Mouse (Mus musculus) lung, embryonic 14.5 days (tissue): ENCODE measurements around the gene Snx9. TPM values are rescaled to one million over a fixed set of nuclear protein-coding genes. Genes with fewer than 3 reads are reported as not detected.

ENCODE experiments used
- ATAC-seq: fragments of 200-750 bp; cut with Nextera tagmentation; 2 replicates; pipeline ENCODE4 v1.8.0; 2017; ENCODE audit warnings: mild to moderate bottlenecking, moderate TSS enrichment, moderate library complexity; ENCODE audit not compliant: insufficient read depth
- DNase-seq: peaks from one replicate; pipeline ENCODE4 v3.0.0-alpha.2; 2015
- H3K27ac ChIP-seq: fragments of 300-500 bp; sonication (generic); 2 replicates; pipeline ENCODE4 v1.5.1; 2014; ENCODE audit warnings: low read depth, mild to moderate bottlenecking, moderate library complexity
- H3K27me3 ChIP-seq: fragments of 300-500 bp; sonication (generic); 2 replicates; pipeline ENCODE4 v1.6.1; 2014; ENCODE audit warnings: low read length, control low read depth; ENCODE audit not compliant: insufficient read depth
- H3K36me3 ChIP-seq: fragments of 300-500 bp; sonication (generic); 2 replicates; pipeline ENCODE4 v1.6.1; 2014; ENCODE audit warnings: control low read depth; ENCODE audit not compliant: insufficient read depth
- H3K4me1 ChIP-seq: fragments of 300-500 bp; sonication (generic); 2 replicates; pipeline ENCODE4 v1.6.1; 2014; ENCODE audit warnings: antibody characterized with exemption, control low read depth; ENCODE audit not compliant: insufficient read depth
- H3K4me2 ChIP-seq: fragments of 300-500 bp; sonication (generic); 2 replicates; pipeline ENCODE4 v1.6.1; 2014; ENCODE audit warnings: mild to moderate bottlenecking
- H3K4me3 ChIP-seq: fragments of 300-500 bp; sonication (generic); 2 replicates; pipeline ENCODE4 v1.5.1; 2014; ENCODE audit warnings: low read depth, low read length
- H3K9ac ChIP-seq: fragments of 300-500 bp; sonication (generic); 2 replicates; pipeline ENCODE4 v1.6.1; 2014
- H3K9me3 ChIP-seq: fragments of 300-500 bp; sonication (generic); 2 replicates; pipeline ENCODE4 v1.6.1; 2016; ENCODE audit warnings: low read depth, low read length, control low read depth
- CTCF ChIP-seq: IDR thresholded peaks from 2 replicates; pipeline ENCODE4 v1.5.1; 2016; ENCODE audit warnings: antibody characterized with exemption, low read depth
- WGBS: fragments of 180-500 bp; shearing (Covaris S2); extraction: QIAGEN DNeasy Blood & Tissue Kit; methylation state at CpG from one replicate; pipeline ENCODE4 v1.1.7; 2014; 5-methylcytosine and 5-hydroxymethylcytosine counted together
- polyA plus RNA-seq: library from polyadenylated mRNA; unstranded; fragments of >200 nt; fragmentation: Nextera tagmentation; extraction: Ambion mirVana; gene quantifications from 2 replicates; pipeline ENCODE4 v1.2.1, GENCODE M21; 2014

Gene Snx9
- polyA plus RNA-seq, 1 experiment from 2014 or later: 38.8 TPM

DNA sequence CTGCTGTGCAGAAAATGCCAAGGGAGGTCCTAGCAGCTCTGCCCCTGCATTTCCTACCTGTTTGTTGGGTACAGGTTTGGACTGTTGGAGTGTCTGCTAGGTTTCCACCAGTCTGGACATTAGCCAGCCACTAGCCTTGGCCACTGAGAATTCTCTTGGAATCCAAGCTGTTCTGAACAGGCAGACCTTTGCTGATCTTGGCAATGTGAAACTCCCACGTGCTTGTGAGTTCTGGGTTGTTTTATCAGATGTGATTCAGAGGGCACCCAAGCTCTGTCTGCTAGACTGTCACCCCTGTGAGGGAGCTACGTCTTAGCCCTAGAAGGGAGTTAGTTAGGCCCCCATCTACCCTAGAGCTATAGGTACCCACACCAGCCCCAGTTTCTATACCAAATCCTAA is 96.3 kb downstream of the Snx9 start:
- TF ChIP-seq CTCF: no peak
- DNase-seq: no peak
- 61% methylated on average over 2 of the region's 2 CpGs for WGBS

DNA sequence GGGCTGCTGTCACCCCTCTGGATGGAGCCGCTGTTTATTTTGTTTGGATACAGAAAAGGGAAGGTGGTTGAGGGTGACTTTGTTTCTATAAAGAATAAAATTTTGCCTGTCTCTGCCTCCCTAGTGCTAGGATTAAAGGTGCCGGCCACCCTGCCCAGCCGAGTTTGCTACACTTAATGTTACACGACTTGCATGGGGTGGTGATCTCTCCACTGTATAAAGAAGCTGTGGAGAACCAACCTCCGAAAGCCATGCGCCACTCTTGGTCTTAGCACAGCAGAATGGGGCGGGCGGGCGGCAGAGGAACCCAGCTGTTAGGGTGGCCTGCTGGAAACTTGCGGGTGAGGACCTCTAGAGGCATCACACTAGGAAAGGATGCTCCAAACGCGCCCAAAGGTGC is 98.7 kb downstream of the Snx9 start:
- Histone ChIP-seq H3K27me3 (0 out of 2 replicates have a peak, but pooled peaks cover 3% of the 10 kb centered on the region), H3K4me2 (no peak overlapping the region), H3K4me3 (no peak overlapping the region), H3K9ac (no peak overlapping the region), H3K36me3 (no peaks in the 10 kb centered on the region), H3K27ac (no peak overlapping the region), H3K4me1 (peaks cover 10% of the 10 kb centered on the region; the same call in 1 of the 2 replicates), H3K9me3 (no peaks in the 10 kb centered on the region)
- DNase-seq (no peak), ATAC-seq (no peak)
- no peak for TF ChIP-seq CTCF
- WGBS: 41% methylated on average over 12 of the region's 12 CpGs

More for the DNA sequence above, 96.3 kb downstream of the Snx9 start:
- no peak for ATAC-seq
- Histone ChIP-seq H3K4me3 (no peak overlapping the region), H3K27me3 (0 out of 2 replicates have a peak, but pooled peaks cover 3% of the 10 kb centered on the region), H3K9ac (no peak overlapping the region), H3K9me3 (no peaks in the 10 kb centered on the region), H3K4me1 (peaks cover 13% of the 10 kb centered on the region), H3K27ac (no peak overlapping the region), H3K36me3 (0 out of 2 replicates have a peak, but pooled peaks cover 1% of the 10 kb centered on the region), H3K4me2 (no peak overlapping the region)

DNA sequence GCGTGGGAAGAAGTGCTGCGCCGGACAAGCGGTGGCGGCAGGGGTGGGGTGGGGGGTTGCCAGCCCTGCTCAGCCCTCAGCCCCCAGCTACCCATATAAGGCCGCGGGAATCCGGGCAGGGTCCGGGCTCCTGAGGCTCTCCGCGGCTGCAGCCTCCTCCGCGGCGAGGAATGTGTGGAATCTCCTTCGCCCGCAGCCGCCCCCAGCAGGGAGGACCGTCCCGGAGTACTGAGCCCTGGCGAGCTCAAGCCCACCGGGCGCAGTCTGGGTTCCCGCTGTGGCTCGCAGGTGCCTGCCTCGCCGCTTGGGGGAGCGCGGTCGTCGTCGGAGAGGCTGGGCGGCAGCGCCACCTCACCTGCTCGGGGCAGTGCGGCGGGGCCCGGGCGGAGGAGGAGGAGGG is 99.7 kb downstream of the Snx9 start:
- peak overlapping the region; percentile 82 for H3K4me2 ChIP-seq
- H3K4me1 ChIP-seq: 0 out of 2 replicates have a peak, but pooled peaks cover 5% of the 10 kb centered on the region
- H3K9ac ChIP-seq: peak overlapping the region; percentile 49
- TF ChIP-seq CTCF: peak; percentile 70
- whole genome bisulfite sequencing: under 1% methylated on average over 31 of the region's 38 CpGs
- 0 out of 2 replicates have a peak, but pooled peaks cover 3% of the 10 kb centered on the region for H3K27me3 ChIP-seq
- ATAC-seq (peak; percentile 93), DNase-seq (peak; percentile 88)
- H3K36me3 ChIP-seq: no peaks in the 10 kb centered on the region
- no peaks in the 10 kb centered on the region for H3K9me3 ChIP-seq
- H3K27ac ChIP-seq: peak overlapping the region; percentile 12; the same call in 1 of the 2 replicates
- H3K4me3 ChIP-seq: peak overlapping the region; percentile 64

DNA sequence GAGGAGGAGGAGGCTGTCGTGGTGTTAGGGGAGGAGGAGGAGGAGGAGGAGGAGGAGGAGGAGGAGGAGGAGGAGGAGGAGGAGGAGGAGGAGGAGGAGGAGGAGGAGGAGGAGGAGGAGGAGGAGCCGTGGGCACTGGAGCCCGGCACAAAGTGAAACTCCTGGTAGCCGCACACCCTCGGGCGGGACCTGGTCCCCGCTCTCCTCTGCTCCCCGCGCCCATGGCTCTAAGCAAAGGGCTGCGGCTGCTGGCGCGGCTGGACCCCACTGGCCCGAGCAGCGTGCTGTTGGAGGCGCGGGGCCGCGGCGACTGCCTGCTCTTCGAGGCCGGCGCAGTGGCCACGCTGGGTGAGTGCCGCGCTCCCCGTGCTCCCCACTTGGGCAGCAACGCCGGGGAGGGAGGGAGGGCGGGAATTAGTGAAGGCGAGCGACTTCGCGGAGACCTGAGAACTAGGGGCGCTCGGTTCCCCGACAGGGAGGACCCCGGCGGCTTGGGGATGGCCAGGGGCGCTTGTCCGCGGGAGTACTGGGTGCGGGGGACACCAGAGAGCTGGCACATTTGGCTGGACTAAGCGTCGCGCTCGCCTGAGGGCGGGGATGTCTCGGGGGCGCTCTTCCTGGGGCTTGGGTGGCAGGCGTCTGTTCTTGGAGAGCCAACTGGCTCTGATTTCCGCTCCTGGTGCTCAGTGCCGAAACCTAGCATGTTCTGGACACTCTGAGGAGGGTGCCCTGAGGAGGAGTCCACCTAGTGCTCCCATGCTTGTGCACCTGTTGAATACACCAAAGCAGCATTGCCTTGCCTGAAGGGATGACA is 100.3 kb downstream of the Snx9 start, which contains the start of gene Synj2:
TSS of gene Synj2 (plus strand) at position 51 of the 814 bp plus-strand sequence.
- Histone ChIP-seq H3K4me3 (peak within 1 kb of the TSS; percentile 64), H3K4me2 (peak within 1 kb of the TSS; percentile 82), H3K27me3 (0 out of 2 replicates have a peak, but pooled peaks cover 3% of the 10 kb centered on the region), H3K9me3 (no peaks in the 10 kb centered on the region), H3K27ac (peak within 1 kb of the TSS; percentile 80; the same call in 1 of the 2 replicates), H3K9ac (peak within 1 kb of the TSS; percentile 72), H3K4me1 (0 out of 2 replicates have a peak, but pooled peaks cover 5% of the 10 kb centered on the region), H3K36me3 (no peaks in the 10 kb centered on the region)
- no peak for TF ChIP-seq CTCF
- DNase-seq: peak; percentile 73
- 1% methylated on average over 51 of the region's 52 CpGs for WGBS
- ATAC-seq: peak; percentile 88

DNA sequence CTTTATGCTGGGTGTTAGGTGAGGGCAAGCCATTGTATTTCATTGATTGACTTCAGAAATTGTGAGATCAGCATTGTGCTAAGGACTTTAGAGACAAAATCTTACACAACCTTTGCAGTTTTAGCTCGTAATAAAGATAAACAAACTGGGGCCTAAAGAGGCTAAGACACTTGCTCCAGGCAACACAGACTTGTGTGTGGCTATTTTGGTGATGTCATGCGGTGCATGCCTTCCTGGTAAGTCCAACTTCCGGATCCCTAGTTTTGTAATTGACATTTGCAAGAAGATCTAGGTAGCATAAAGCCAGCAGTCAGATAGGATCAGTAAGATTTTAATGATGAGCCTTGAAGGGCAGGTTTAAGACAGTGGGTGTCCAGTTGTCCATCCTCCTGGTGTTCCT is 101.0 kb downstream of the Snx9 start:
- 0 out of 2 replicates have a peak, but pooled peaks cover 3% of the 10 kb centered on the region for H3K27me3 ChIP-seq
- 0 out of 2 replicates have a peak, but pooled peaks cover 5% of the 10 kb centered on the region for H3K4me1 ChIP-seq
- no peak for TF ChIP-seq CTCF
- no peaks in the 10 kb centered on the region for H3K9me3 ChIP-seq
- H3K36me3 ChIP-seq: no peaks in the 10 kb centered on the region
- DNase-seq: no peak
- H3K27ac ChIP-seq: no peak overlapping the region
- no peak overlapping the region for H3K9ac ChIP-seq
- H3K4me3 ChIP-seq: peak overlapping the region; percentile 64
- ATAC-seq: no peak
- WGBS: 61% methylated on average over 3 of the region's 3 CpGs
- peak overlapping the region; percentile 82 for H3K4me2 ChIP-seq

DNA sequence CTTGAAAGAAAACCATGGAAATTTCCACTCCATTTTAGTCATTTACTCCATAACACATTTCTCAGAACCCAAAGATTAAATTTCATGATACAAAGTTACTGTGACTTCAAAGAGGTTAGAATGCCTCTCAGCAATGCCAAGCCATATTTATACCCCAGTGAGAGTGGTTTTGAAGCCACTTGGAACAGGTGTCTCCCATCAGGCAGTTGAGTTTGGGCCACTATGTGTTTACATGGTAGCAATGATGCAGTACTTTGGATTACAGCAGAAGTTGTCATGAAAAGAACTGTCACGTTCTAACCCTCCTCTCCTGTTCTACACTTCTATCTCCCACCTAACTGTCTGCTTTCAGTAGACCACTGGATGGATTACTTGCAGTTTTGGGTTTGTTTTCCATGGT is 101.9 kb downstream of the Snx9 start:
- WGBS: 38% methylated on average over 1 of the region's 1 CpGs

DNA sequence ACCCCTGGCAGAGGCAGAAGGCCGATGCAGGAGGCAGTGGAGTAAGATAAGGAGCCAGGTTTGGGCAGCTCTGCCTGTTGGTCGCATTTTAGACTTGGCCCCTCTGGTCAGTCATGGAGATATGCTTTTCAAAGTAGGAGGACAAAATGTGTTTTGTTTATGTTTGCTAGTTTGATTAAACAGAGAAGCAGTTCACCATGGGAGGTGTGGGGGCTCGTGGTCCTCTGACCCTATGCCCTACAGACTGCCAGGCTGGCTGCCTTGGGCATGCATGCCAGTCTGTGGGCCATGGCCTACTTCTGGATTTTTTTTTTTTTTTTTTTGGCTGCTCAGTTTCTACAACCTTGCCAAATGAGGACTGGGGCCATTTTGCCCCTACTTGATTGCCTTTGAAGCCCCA is 105.9 kb downstream of the Snx9 start:
- Histone ChIP-seq H3K4me1 (0 out of 2 replicates have a peak, but pooled peaks cover 5% of the 10 kb centered on the region), H3K27ac (no peak overlapping the region), H3K9ac (no peak overlapping the region), H3K4me3 (no peak overlapping the region), H3K36me3 (no peaks in the 10 kb centered on the region), H3K4me2 (no peak overlapping the region), H3K27me3 (no peaks in the 10 kb centered on the region), H3K9me3 (no peaks in the 10 kb centered on the region)
- no peak for TF ChIP-seq CTCF
- ATAC-seq: no peak
- WGBS: 56% methylated on average over 3 of the region's 3 CpGs
- no peak for DNase-seq

More for the DNA sequence above, 101.9 kb downstream of the Snx9 start:
- TF ChIP-seq CTCF: no peak
- H3K9me3 ChIP-seq: no peaks in the 10 kb centered on the region
- H3K27me3 ChIP-seq: 0 out of 2 replicates have a peak, but pooled peaks cover 3% of the 10 kb centered on the region
- no peak overlapping the region for H3K27ac ChIP-seq
- no peaks in the 10 kb centered on the region for H3K36me3 ChIP-seq
- H3K9ac ChIP-seq: no peak overlapping the region
- peak overlapping the region; percentile 82 for H3K4me2 ChIP-seq
- DNase-seq: no peak
- H3K4me3 ChIP-seq: no peak overlapping the region
- H3K4me1 ChIP-seq: 0 out of 2 replicates have a peak, but pooled peaks cover 5% of the 10 kb centered on the region
- ATAC-seq: no peak
